Mouse (Mus musculus) liver, postnatal 0 days (tissue): Measurements from ENCODE around the gene Mlycd. TPM values are rescaled to one million over a fixed set of nuclear protein-coding genes. Genes with fewer than 3 reads are reported as not detected.

ENCODE experiments used
- ATAC-seq: fragments of 200-750 bp; cut with Nextera tagmentation; 2 replicates; pipeline ENCODE4 v1.8.0; 2017; ENCODE audit warnings: mild to moderate bottlenecking, moderate library complexity
- DNase-seq: peaks from one replicate; pipeline ENCODE4 v3.0.0-alpha.2; 2016
- H3K27ac ChIP-seq: fragments of 300-500 bp; sonication (generic); 2 replicates; pipeline ENCODE4 v1.5.1; 2014; ENCODE audit warnings: antibody characterized with exemption, moderate library complexity, mild to moderate bottlenecking, low read depth
- H3K27me3 ChIP-seq: fragments of 300-500 bp; sonication (generic); 2 replicates; pipeline ENCODE4 v1.6.1; 2014; ENCODE audit warnings: low read length, control low read depth, mixed read lengths; ENCODE audit not compliant: insufficient read depth
- H3K36me3 ChIP-seq: fragments of 300-500 bp; sonication (generic); replicated peaks from 2 replicates; pipeline ENCODE4 v1.6.1; 2014; ENCODE audit warnings: mild to moderate bottlenecking, control low read depth, low read length, moderate library complexity, mixed read lengths; ENCODE audit not compliant: insufficient read depth
- H3K4me1 ChIP-seq: fragments of 300-500 bp; sonication (generic); 2 replicates; pipeline ENCODE4 v1.6.1; 2014; ENCODE audit warnings: antibody characterized with exemption, mild to moderate bottlenecking, control low read depth; ENCODE audit not compliant: insufficient read depth
- H3K4me2 ChIP-seq: fragments of 300-500 bp; sonication (generic); 2 replicates; pipeline ENCODE4 v1.6.1; 2014; ENCODE audit warnings: low read depth, mild to moderate bottlenecking, low read length, moderate library complexity, mixed read lengths
- H3K4me3 ChIP-seq: fragments of 300-500 bp; sonication (generic); 2 replicates; pipeline ENCODE4 v1.5.1; 2014; ENCODE audit warnings: low read depth, low read length
- H3K9ac ChIP-seq: fragments of 300-500 bp; sonication (generic); replicated peaks from 2 replicates; pipeline ENCODE4 v1.6.1; 2014; ENCODE audit warnings: mild to moderate bottlenecking, moderate library complexity
- H3K9me3 ChIP-seq: fragments of 300-500 bp; sonication (generic); 2 replicates; pipeline ENCODE4 v1.6.1; 2016; ENCODE audit warnings: mild to moderate bottlenecking, control low read depth, low read length, mixed read lengths
- CTCF ChIP-seq: sonication (generic); IDR thresholded peaks from 2 replicates; pipeline ENCODE4 v1.5.1; 2016; ENCODE audit warnings: antibody characterized with exemption, low read depth
- EP300 ChIP-seq: IDR thresholded peaks from 2 replicates; pipeline ENCODE4 v1.6.1; 2016; ENCODE audit warnings: antibody characterized with exemption, low read depth, mild to moderate bottlenecking
- WGBS: fragments of 180-500 bp; shearing (Covaris S2); extraction: QIAGEN DNeasy Blood & Tissue Kit; methylation state at CpG from one replicate; pipeline ENCODE4 v1.1.7; 2014; ENCODE audit not compliant: insufficient replicate concordance; 5-methylcytosine and 5-hydroxymethylcytosine counted together
- polyA plus RNA-seq: library from polyadenylated mRNA; unstranded; fragments of >200 nt; fragmentation: Nextera tagmentation; extraction: Ambion mirVana; gene quantifications from 2 replicates; pipeline ENCODE4 v1.2.1, GENCODE M21; 2015

Mlycd gene
- polyA plus RNA-seq, 1 experiment from 2014 or later, result 37.0 TPM

- ATAC-seq (no peak), DNase-seq (no peak)
- H3K4me2 ChIP-seq, result peak overlapping the region; percentile 45
- WGBS, result 64% methylated on average over 7 of the region's 7 CpGs
- H3K4me3 ChIP-seq, result no peak overlapping the region
- TF ChIP-seq EP300 (no peak), CTCF (no peak)
- no peaks in the 10 kb centered on the region for H3K9me3 ChIP-seq
- peak overlapping the region; percentile 95 for H3K27ac ChIP-seq
- H3K9ac ChIP-seq, result peak overlapping the region; percentile 50
- no peaks in the 10 kb centered on the region for H3K36me3 ChIP-seq
- peaks cover 79% of the 10 kb centered on the region for H3K4me1 ChIP-seq
- H3K27me3 ChIP-seq, result no peaks in the 10 kb centered on the region
These were observed 33.7 kb downstream of the Mlycd start for GRCm38 (mm10) chr8:119428350-119428740.

DNA sequence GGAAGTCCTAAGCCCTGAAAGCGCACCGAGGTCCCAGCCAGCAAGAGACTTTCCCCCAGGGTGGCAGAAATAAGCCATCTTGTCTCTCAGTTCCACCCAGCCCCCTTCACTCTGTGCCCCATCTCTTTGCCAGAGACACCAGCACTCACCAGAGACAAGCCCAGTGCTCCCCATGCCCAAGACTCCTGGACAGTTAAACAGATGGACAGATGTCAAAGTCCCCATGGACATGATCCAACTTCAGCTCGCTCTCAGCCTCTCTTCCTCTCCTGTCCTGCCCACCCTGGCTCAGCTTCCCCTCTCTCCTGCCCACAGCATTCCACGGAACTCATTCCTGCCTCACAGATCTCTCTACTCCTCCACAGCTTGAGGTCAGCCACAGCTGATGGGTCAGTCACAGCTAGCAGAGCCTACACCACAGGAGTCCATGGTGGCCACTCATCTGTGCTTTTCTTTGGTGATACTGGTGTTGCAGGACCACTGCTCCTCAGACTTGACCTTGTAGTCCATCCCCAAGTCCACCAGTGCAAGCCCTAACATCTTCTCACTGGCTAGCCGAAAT is 34.2 kb downstream of the Mlycd start:
- DNase-seq (no peak), ATAC-seq (no peak)
- Histone ChIP-seq H3K27me3 (no peaks in the 10 kb centered on the region), H3K4me3 (no peak overlapping the region), H3K36me3 (no peaks in the 10 kb centered on the region), H3K9me3 (no peaks in the 10 kb centered on the region), H3K27ac (peak overlapping the region; percentile 95), H3K9ac (peak overlapping the region; percentile 50), H3K4me2 (peak overlapping the region; percentile 45), H3K4me1 (peaks cover 77% of the 10 kb centered on the region)
- no peak for TF ChIP-seq CTCF
- WGBS, result 49% methylated on average over 5 of the region's 5 CpGs

DNA sequence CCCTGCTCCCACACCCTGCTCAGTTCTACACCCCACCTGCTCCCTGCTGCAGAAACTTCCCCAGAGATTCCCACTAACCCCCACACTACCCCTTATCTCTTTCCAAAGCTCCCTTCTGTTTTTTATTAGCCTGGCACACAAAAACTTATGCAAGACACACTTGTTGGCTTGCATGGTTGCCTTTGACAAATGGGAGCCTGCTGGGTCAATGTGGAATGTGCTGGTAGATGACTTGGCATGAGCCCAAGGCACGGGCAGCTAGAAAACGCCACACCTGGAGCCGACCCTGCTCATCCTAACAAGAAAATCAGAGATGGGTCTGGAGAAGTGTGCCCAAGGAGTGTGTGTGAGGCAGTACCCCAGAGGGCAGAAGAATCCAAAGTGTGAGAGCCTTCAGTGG is 34.9 kb downstream of the Mlycd start:
- peak overlapping the region; percentile 13; the same call in 1 of the 2 replicates for H3K4me2 ChIP-seq
- no peak overlapping the region for H3K4me3 ChIP-seq
- no peaks in the 10 kb centered on the region for H3K36me3 ChIP-seq
- peak overlapping the region; percentile 50; the same call in 1 of the 2 replicates for H3K9ac ChIP-seq
- no peaks in the 10 kb centered on the region for H3K9me3 ChIP-seq
- peak overlapping the region; percentile 95 for H3K27ac ChIP-seq
- TF ChIP-seq EP300, result peak; percentile 31
- TF ChIP-seq CTCF, result no peak
- 54% methylated on average over 3 of the region's 3 CpGs for WGBS
- H3K4me1 ChIP-seq, result peaks cover 70% of the 10 kb centered on the region
- H3K27me3 ChIP-seq, result no peaks in the 10 kb centered on the region
- ATAC-seq (peak; percentile 17), DNase-seq (no peak)

- peak; percentile 78; the same call in 1 of the 2 replicates for TF ChIP-seq EP300
- TF ChIP-seq CTCF, result no peak
- Histone ChIP-seq H3K4me1 (peaks cover 68% of the 10 kb centered on the region), H3K9me3 (no peaks in the 10 kb centered on the region), H3K4me2 (peak overlapping the region; percentile 13; the same call in 1 of the 2 replicates), H3K4me3 (no peak overlapping the region), H3K27me3 (no peaks in the 10 kb centered on the region), H3K9ac (peak overlapping the region; percentile 26; the same call in 1 of the 2 replicates), H3K27ac (peak overlapping the region; percentile 95), H3K36me3 (no peaks in the 10 kb centered on the region)
- ATAC-seq, result peak; percentile 71
- WGBS, result 43% methylated on average over 8 of the region's 8 CpGs
- DNase-seq, result peak; percentile 71
These were observed 35.6 kb downstream of the Mlycd start for GRCm38 (mm10) chr8:119430250-119430649.

GRCm38 (mm10) chr8:119430690-119431089 is 36.0 kb downstream of the Mlycd start:
- Histone ChIP-seq H3K4me1 (peaks cover 68% of the 10 kb centered on the region), H3K36me3 (no peaks in the 10 kb centered on the region), H3K9ac (peak overlapping the region; percentile 26; the same call in 1 of the 2 replicates), H3K4me3 (no peak overlapping the region), H3K4me2 (no peak overlapping the region), H3K9me3 (no peaks in the 10 kb centered on the region), H3K27ac (peak overlapping the region; percentile 95), H3K27me3 (no peaks in the 10 kb centered on the region)
- TF ChIP-seq CTCF (no peak), EP300 (no peak)
- ATAC-seq (no peak), DNase-seq (no peak)
- 68% methylated on average over 7 of the region's 7 CpGs for WGBS

GRCm38 (mm10) chr8:119432372-119432771 is 37.7 kb downstream of the Mlycd start:
- Histone ChIP-seq H3K4me2 (0 out of 2 replicates have a peak overlapping the region, but pooled peaks have one; percentile 33), H3K4me3 (no peak overlapping the region), H3K36me3 (no peaks in the 10 kb centered on the region), H3K27ac (peak overlapping the region; percentile 95), H3K9ac (no peak overlapping the region; the same call in 1 of the 2 replicates), H3K4me1 (peaks cover 59% of the 10 kb centered on the region), H3K27me3 (no peaks in the 10 kb centered on the region), H3K9me3 (no peaks in the 10 kb centered on the region)
- DNase-seq (peak; percentile 79), ATAC-seq (peak; percentile 75)
- no peak for TF ChIP-seq CTCF
- TF ChIP-seq EP300, result peak; percentile 82
- WGBS, result 61% methylated on average over 3 of the region's 3 CpGs
